Mouse (Mus musculus): ENCODE results near the gene Hs2st1.

GRCm38 (mm10) chr3:144602819-144603218 is 32.8 kb upstream of the Hs2st1 start:
- TF ChIP-seq CTCF (conservative IDR thresholded peaks at IDR 0.05; ENCODE audit: insufficient read depth, insufficient read length, low read depth, low read length) (no peak), POLR2A (IDR thresholded peaks at IDR 0.05; ENCODE audit: low read depth, low read length) (no peak)

Measured in kidney, adult 2 months (tissue).